Mouse (Mus musculus) heart, adult 2 months (tissue): ENCODE results near the gene Serping1. TPM values are rescaled to one million over a fixed set of nuclear protein-coding genes. Genes with fewer than 3 reads are reported as not detected.

Source experiments
- DNase-seq, 2 experiments: peaks; one replicate each; pipeline ENCODE4 v3.0.0; 2021
- H3K27ac ChIP-seq: fragments of 200-600 bp; 2 replicates; pipeline ENCODE4 v1.8.1; 2022
- H3K27me3 ChIP-seq: fragments of 200-500 bp; 2 replicates; pipeline ENCODE4 v1.6.1; 2012; ENCODE audit warnings: mild to moderate bottlenecking, low read length, inconsistent platforms, mixed read lengths; ENCODE audit not compliant: control insufficient read depth, insufficient read depth
- H3K36me3 ChIP-seq: fragments of 200-500 bp; 2 replicates; pipeline ENCODE4 v1.6.1; 2012; ENCODE audit warnings: low read length, inconsistent platforms; ENCODE audit not compliant: control insufficient read depth, insufficient read depth
- H3K4me1 ChIP-seq: fragments of 200-500 bp; 2 replicates; pipeline ENCODE4 v1.6.1; 2011; ENCODE audit warnings: low read length; ENCODE audit not compliant: control insufficient read depth, insufficient read depth
- H3K4me3 ChIP-seq: fragments of 200-600 bp; 2 replicates; pipeline ENCODE4 v1.8.1; 2022
- H3K79me2 ChIP-seq: fragments of 200-500 bp; replicated peaks from 2 replicates; pipeline ENCODE4 v1.6.1; 2012; ENCODE audit warnings: mild to moderate bottlenecking, inconsistent platforms, low read length, moderate library complexity, mixed read lengths; ENCODE audit not compliant: control insufficient read depth, insufficient read depth
- H3K9ac ChIP-seq: fragments of 200-500 bp; 2 replicates; pipeline ENCODE4 v1.6.1; 2012; ENCODE audit warnings: low read depth, mild to moderate bottlenecking, control low read depth, inconsistent platforms, low read length, mixed read lengths
- CTCF ChIP-seq: fragments of 200-600 bp; IDR thresholded peaks from 2 replicates; pipeline ENCODE4 v1.8.1; 2022; ENCODE audit warnings: antibody characterized with exemption, mild to moderate bottlenecking, moderate library complexity
- EP300 ChIP-seq: fragments of 200-500 bp; IDR thresholded peaks from 2 replicates; pipeline ENCODE4 v1.6.1; 2011; ENCODE audit warnings: low read depth, low read length, control low read depth; ENCODE audit not compliant: insufficient read depth
- POLR2A ChIP-seq: fragments of 200-500 bp; IDR thresholded peaks from 2 replicates; pipeline ENCODE4 v1.6.1; 2011; ENCODE audit warnings: mild to moderate bottlenecking, low read depth, low read length, control low read depth; ENCODE audit not compliant: insufficient read depth
- WGBS: fragments of 180-500 bp; shearing (Covaris S2); methylation state at CpG from one replicate; pipeline ENCODE4 v1.1.7; 2018; 5-methylcytosine and 5-hydroxymethylcytosine counted together
- intact Hi-C: fragments of 180-260 bp; cut with DNase I; formaldehyde crosslinking; loops from one replicate; pipeline ENCODE4 v1.15.1; 2025
- polyA plus RNA-seq: library from polyadenylated mRNA; depleted of rRNA; stranded (reverse); fragments of >200 nt; gene quantifications from 2 replicates; pipeline ENCODE4 v1.2.3, GENCODE M21; 2012
- total RNA-seq, 2 experiments: library from RNA; stranded (reverse); gene quantifications; 2 replicates each; pipeline ENCODE4 v1.2.3; 2021

Serping1 gene
- total and polyA plus RNA-seq, 3 experiments, result 79.7 to 268 (median 81.5) TPM

GRCm38 (mm10) chr2:84775665-84776064, 421 bp upstream of the Serping1 start:
- Histone ChIP-seq H3K9ac (no peak overlapping the region), H3K27me3 (no peaks in the 10 kb centered on the region), H3K27ac (peak overlapping the region; percentile 67), H3K36me3 (no peaks in the 10 kb centered on the region), H3K4me3 (no peak overlapping the region), H3K4me1 (peaks cover 5% of the 10 kb centered on the region), H3K79me2 (no peaks in the 10 kb centered on the region)
- WGBS, result 79% methylated on average over 6 of the region's 6 CpGs
- DNase-seq, result peak; percentile 47 to 53
- no peak for TF ChIP-seq CTCF
- no peak for TF ChIP-seq POLR2A
- no peak for TF ChIP-seq EP300
- intact Hi-C loops, result no loop called here

GRCm38 (mm10) chr2:84774751-84775150, 493 bp downstream of the Serping1 start:
- 20% methylated on average over 14 of the region's 15 CpGs for WGBS
- no peaks in the 10 kb centered on the region for H3K79me2 ChIP-seq
- peaks cover 5% of the 10 kb centered on the region for H3K4me1 ChIP-seq
- no peaks in the 10 kb centered on the region for H3K27me3 ChIP-seq
- peak; percentile 81 to 90 for DNase-seq
- peak; percentile 70 for TF ChIP-seq POLR2A
- TF ChIP-seq EP300, result no peak
- peak; percentile 11; the same call in 1 of the 2 replicates for TF ChIP-seq CTCF
- H3K9ac ChIP-seq, result peak overlapping the region; percentile 15
- H3K36me3 ChIP-seq, result no peaks in the 10 kb centered on the region
- H3K4me3 ChIP-seq, result peak overlapping the region; percentile 40
- H3K27ac ChIP-seq, result peak overlapping the region; percentile 80
- intact Hi-C loops, result no loop called here

DNA sequence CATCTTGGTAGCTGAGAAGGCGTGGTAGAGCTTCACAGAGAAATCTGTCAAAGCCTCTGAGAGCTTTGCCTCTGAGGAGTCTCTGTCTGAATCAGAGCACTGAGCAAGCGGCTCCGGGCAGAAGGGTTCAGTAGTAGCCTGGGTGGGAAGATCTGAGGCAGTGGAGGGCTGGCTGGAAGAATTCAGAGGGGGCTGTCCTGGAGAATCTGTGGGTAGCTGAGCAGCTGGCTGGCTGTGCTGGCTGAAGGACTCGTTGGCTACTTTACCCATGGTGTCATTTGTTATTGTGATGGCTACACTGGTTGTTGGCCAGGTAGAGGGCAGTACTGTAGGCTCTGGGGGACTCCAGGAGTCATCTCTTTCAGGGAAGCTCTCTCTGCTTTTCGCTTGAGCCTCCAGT, 2.0 kb downstream of the Serping1 start:
- 0 out of 2 replicates have a peak, but pooled peaks cover 1% of the 10 kb centered on the region for H3K4me1 ChIP-seq
- H3K9ac ChIP-seq, result no peak overlapping the region; the same call in 1 of the 2 replicates
- H3K79me2 ChIP-seq, result no peaks in the 10 kb centered on the region
- H3K4me3 ChIP-seq, result peak overlapping the region; percentile 40; the same call in 1 of the 2 replicates
- H3K27ac ChIP-seq, result peak overlapping the region; percentile 80
- intact Hi-C loops, result no loop called here
- peak; percentile 21 to 35 for DNase-seq
- H3K27me3 ChIP-seq, result no peaks in the 10 kb centered on the region
- TF ChIP-seq EP300 (no peak), POLR2A (no peak), CTCF (no peak)
- H3K36me3 ChIP-seq, result no peaks in the 10 kb centered on the region
- WGBS, result 80% methylated on average over 5 of the region's 5 CpGs

DNA sequence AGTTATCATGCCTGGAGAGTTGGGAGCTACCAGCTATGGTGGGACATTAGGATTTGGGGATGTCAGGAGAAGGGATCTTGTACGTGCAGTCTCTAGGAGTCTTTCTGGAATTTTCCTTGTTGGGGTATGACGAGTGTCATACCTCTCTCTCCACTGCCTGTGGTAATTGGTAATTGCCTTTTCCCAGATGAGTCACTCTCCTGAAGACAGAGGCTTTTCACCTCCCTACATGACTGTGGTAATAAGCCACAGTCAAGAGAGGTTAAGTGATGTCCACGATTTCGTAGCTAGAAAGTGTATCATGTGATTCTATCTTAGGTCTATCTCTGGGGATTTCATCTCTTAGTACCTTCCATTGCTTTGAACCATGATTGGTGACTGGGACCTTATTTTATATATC, 2.8 kb downstream of the Serping1 start:
- intact Hi-C loops, result no loop called here
- no peaks in the 10 kb centered on the region for H3K27me3 ChIP-seq
- 84% methylated on average over 4 of the region's 4 CpGs for WGBS
- no peak for TF ChIP-seq EP300
- TF ChIP-seq CTCF, result no peak
- no peak for TF ChIP-seq POLR2A
- no peak overlapping the region for H3K9ac ChIP-seq
- H3K4me3 ChIP-seq, result no peak overlapping the region
- DNase-seq, result no peak
- no peaks in the 10 kb centered on the region for H3K79me2 ChIP-seq
- H3K4me1 ChIP-seq, result 0 out of 2 replicates have a peak, but pooled peaks cover 1% of the 10 kb centered on the region
- H3K36me3 ChIP-seq, result no peaks in the 10 kb centered on the region
- H3K27ac ChIP-seq, result no peak overlapping the region

- peak; percentile 68 to 72 for DNase-seq
- H3K36me3 ChIP-seq, result no peaks in the 10 kb centered on the region
- no peaks in the 10 kb centered on the region for H3K4me1 ChIP-seq
- H3K4me3 ChIP-seq, result no peak overlapping the region
- WGBS, result 70% methylated on average over 6 of the region's 6 CpGs
- H3K79me2 ChIP-seq, result no peaks in the 10 kb centered on the region
- no peak overlapping the region for H3K9ac ChIP-seq
- H3K27me3 ChIP-seq, result no peaks in the 10 kb centered on the region
- TF ChIP-seq POLR2A (0 out of 2 replicates have a peak, but pooled peaks have one; percentile 43), EP300 (no peak), CTCF (no peak)
- H3K27ac ChIP-seq, result no peak overlapping the region
- intact Hi-C loops, result no loop called here
Observed at GRCm38 (mm10) chr2:84770501-84770900, 4.7 kb downstream of the Serping1 start.

- TF ChIP-seq POLR2A (no peak), CTCF (no peak), EP300 (no peak)
- Histone ChIP-seq H3K9ac (no peak overlapping the region), H3K27me3 (no peaks in the 10 kb centered on the region), H3K36me3 (no peaks in the 10 kb centered on the region), H3K4me1 (no peaks in the 10 kb centered on the region), H3K4me3 (no peak overlapping the region), H3K79me2 (no peaks in the 10 kb centered on the region), H3K27ac (no peak overlapping the region)
- DNase-seq, result no peak
- intact Hi-C loops, result no loop called here
- WGBS, result 52% methylated on average over 1 of the region's 1 CpGs
Observed at GRCm38 (mm10) chr2:84762818-84763217, 12.4 kb downstream of the Serping1 start.
